Mouse (Mus musculus): ENCODE measurements around the gene Commd6. TPM values are rescaled to one million over a fixed set of nuclear protein-coding genes. Genes with fewer than 3 reads are reported as not detected.

The Commd6 gene
- 25.6 TPM for polyA plus RNA-seq (2014; fragmentation: Illumina TruSeq; extraction: RNeasy Lipid Tissue Mini Kit (QIAGEN cat#74804); ENCODE audit: low read depth, low replicate concordance)

DNA sequence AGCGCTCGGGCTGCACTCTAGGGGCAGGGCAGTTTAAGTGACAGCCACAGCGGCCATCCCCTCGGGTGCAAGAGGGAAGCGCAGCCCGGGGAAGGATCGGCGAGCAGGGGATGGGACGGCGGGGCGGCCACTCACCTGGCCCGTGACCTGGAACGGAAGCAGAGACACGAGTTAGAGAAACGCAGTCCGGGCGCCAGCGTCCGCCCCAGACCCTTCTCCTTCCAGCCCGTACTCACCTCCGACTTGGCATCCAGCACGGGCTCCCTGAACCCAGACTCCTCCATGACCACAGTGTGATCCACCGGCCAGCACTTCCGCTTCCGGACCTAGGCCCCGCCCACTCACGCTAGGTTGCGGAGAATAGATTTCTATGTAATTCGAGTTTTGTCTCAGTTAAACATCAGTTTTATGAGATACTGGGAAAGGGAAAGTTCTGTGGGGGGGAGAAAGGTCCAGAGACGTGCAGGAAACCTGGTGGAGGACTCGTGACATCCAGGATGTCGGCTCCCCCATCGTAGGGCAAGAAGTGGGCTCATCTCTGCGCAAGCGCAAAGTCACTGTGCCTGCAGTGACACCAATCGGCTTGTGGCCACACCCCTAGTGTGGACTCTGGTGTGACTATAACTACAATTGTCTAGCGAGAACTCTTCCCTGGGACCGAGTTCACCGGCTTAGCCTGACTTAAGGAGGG is at the start of gene Commd6:
TSS of gene Commd6 (minus strand) at position 534 of the 691 bp plus-strand sequence.

GRCm38 (mm10) chr14:101653581-101654525 is 13.4 kb upstream of the Commd6 start, which contains the start of gene Uchl3:
Uchl3 (plus strand) TSS chr14:101653967.

DNA sequence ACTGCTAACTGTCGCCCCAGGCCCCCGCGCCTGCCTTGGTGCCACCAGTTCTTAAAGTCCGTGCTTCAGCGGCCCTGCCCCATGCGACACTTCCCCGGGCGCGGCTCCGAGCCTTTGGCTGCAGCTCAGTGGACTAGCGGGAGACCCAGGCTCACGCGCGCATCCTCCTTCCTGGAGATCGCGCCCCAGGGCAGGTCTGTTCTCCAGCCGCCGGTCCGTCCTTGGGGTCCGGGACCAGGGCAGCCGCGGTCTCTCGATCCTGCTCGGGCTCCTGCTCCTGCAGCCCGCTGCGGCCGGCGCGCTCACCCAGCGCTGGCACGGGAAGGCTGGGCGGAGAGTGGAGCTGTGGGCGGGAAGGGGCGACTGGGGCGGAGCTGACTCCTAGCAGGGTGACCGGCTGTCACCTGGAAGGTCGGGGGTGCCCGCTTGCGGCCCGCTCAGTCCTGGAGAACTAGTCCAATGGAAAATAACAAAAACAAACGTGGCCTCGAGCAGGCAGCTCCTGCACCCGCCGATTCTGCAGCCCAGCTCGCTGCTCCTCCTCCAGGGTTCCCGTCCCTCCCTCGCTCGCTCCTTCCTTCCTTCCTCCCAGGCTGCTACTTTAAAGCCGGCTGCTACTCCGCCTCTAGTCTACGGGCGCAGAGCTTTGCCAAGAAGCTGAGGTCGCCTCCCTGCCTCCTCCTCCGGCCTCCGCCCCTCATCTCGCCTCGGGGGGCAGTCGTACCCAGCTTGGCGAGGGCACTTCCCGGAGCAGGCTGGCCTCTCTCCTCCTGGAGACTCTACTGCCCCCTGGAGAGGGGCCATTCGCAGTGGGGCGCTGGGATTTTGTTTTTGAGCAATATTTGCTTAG is 31.7 kb downstream of the Commd6 start, which contains the start of gene Tbc1d4:
TSS of gene Tbc1d4 (minus strand) at position 673 of the 850 bp plus-strand sequence.

Other genes with a start within 250 kb of the Commd6 start
- 8.5 TPM for gene Tbc1d4, start 31.5 kb downstream of the Commd6 start, polyA plus RNA-seq (2014; fragmentation: Illumina TruSeq; extraction: RNeasy Lipid Tissue Mini Kit (QIAGEN cat#74804); ENCODE audit: low read depth, low replicate concordance)
- gene Uchl3, start 13.3 kb upstream of the Commd6 start, polyA plus RNA-seq (2014; fragmentation: Illumina TruSeq; extraction: RNeasy Lipid Tissue Mini Kit (QIAGEN cat#74804); ENCODE audit: low read depth, low replicate concordance) = 599 TPM
- not detected for gene Gm9922, start 89.1 kb upstream of the Commd6 start, polyA plus RNA-seq (2014; fragmentation: Illumina TruSeq; extraction: RNeasy Lipid Tissue Mini Kit (QIAGEN cat#74804); ENCODE audit: low read depth, low replicate concordance)
- gene Lmo7, start 89.3 kb upstream of the Commd6 start, polyA plus RNA-seq (2014; fragmentation: Illumina TruSeq; extraction: RNeasy Lipid Tissue Mini Kit (QIAGEN cat#74804); ENCODE audit: low read depth, low replicate concordance) = 3.8 TPM